Mouse (Mus musculus) heart, embryonic 11.5 days (tissue): ENCODE results near the gene Arid5b. TPM values are rescaled to one million over a fixed set of nuclear protein-coding genes. Genes with fewer than 3 reads are reported as not detected.

Experiments used
- ATAC-seq: fragments of 200-750 bp; cut with Nextera tagmentation; replicated peaks from 2 replicates; pipeline ENCODE4 v1.8.0; 2017; ENCODE audit warnings: moderate library complexity; ENCODE audit not compliant: insufficient number of reproducible peaks, low FRiP score, low TSS enrichment
- H3K27ac ChIP-seq: fragments of 300-500 bp; sonication (generic); 2 replicates; pipeline ENCODE4 v1.5.1; 2014; ENCODE audit warnings: mild to moderate bottlenecking, low read depth, low read length
- H3K27me3 ChIP-seq: fragments of 300-500 bp; sonication (generic); 2 replicates; pipeline ENCODE4 v1.6.1; 2014; ENCODE audit warnings: mild to moderate bottlenecking, low read length, mixed read lengths; ENCODE audit not compliant: control insufficient read depth, insufficient read depth
- H3K36me3 ChIP-seq: fragments of 300-500 bp; sonication (generic); 2 replicates; pipeline ENCODE4 v1.6.1; 2014; ENCODE audit warnings: mild to moderate bottlenecking, low read length, moderate library complexity, mixed read lengths; ENCODE audit not compliant: control insufficient read depth, insufficient read depth
- H3K4me1 ChIP-seq: fragments of 300-500 bp; sonication (generic); 2 replicates; pipeline ENCODE4 v1.6.1; 2014; ENCODE audit warnings: low read length; ENCODE audit not compliant: control insufficient read depth, insufficient read depth
- H3K4me2 ChIP-seq: fragments of 300-500 bp; sonication (generic); 2 replicates; pipeline ENCODE4 v1.6.1; 2014; ENCODE audit warnings: mild to moderate bottlenecking, moderate library complexity
- H3K4me3 ChIP-seq: fragments of 300-500 bp; sonication (generic); 2 replicates; pipeline ENCODE4 v1.5.1; 2014; ENCODE audit warnings: low read depth, low read length
- H3K9ac ChIP-seq: fragments of 300-500 bp; sonication (generic); 2 replicates; pipeline ENCODE4 v1.6.1; 2014; ENCODE audit warnings: mild to moderate bottlenecking, low read depth, low read length, moderate library complexity
- H3K9me3 ChIP-seq: fragments of 300-500 bp; sonication (generic); replicated peaks from 2 replicates; pipeline ENCODE4 v1.6.1; 2016; ENCODE audit warnings: low read length; ENCODE audit not compliant: control insufficient read depth
- WGBS: fragments of 180-500 bp; shearing (Covaris S2); extraction: QIAGEN DNeasy Blood & Tissue Kit; methylation state at CpG from one replicate; pipeline ENCODE4 v1.1.7; 2014; ENCODE audit not compliant: insufficient replicate concordance; 5-methylcytosine and 5-hydroxymethylcytosine counted together
- polyA plus RNA-seq: library from polyadenylated mRNA; unstranded; fragments of >200 nt; fragmentation: Nextera tagmentation; extraction: Ambion mirVana; gene quantifications from 2 replicates; pipeline ENCODE4 v1.2.1, GENCODE M21; 2014

Arid5b gene
- polyA plus RNA-seq, 1 experiment from 2014 or later, result 21.1 TPM

- no peaks in the 10 kb centered on the region for H3K27me3 ChIP-seq
- H3K4me1 ChIP-seq, result peaks cover 42% of the 10 kb centered on the region
- no peak overlapping the region for H3K4me2 ChIP-seq
- no peaks in the 10 kb centered on the region for H3K9me3 ChIP-seq
- peaks cover 7% of the 10 kb centered on the region; the same call in 1 of the 2 replicates for H3K36me3 ChIP-seq
- no peak overlapping the region for H3K4me3 ChIP-seq
- no peak for ATAC-seq
- 82% methylated on average over 9 of the region's 9 CpGs for WGBS
- H3K9ac ChIP-seq, result no peak overlapping the region
- no peak overlapping the region for H3K27ac ChIP-seq
Measured at GRCm38 (mm10) chr10:68132636-68133035, 145.9 kb downstream of the Arid5b start.

DNA sequence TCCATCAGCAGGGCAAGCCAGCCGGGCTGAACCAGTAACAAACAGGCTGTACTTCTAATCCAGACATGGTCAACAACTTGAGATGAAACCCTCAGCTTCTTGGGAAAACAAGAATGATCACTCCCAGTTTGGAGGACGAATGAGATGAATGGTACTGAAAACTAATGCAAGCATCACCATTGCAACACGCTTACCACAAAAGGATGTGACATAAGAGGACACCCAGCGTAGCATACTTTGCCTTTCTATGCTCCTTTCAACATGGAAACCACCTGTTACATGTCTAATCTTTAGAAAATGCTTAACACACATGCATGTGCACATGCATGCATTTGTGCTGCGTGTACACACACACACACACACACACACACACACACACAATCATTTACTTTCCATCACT, 146.4 kb downstream of the Arid5b start:
- no peak overlapping the region for H3K9ac ChIP-seq
- 86% methylated on average over 5 of the region's 5 CpGs for WGBS
- H3K4me2 ChIP-seq, result no peak overlapping the region
- no peak overlapping the region for H3K4me3 ChIP-seq
- peaks cover 7% of the 10 kb centered on the region; the same call in 1 of the 2 replicates for H3K36me3 ChIP-seq
- H3K27ac ChIP-seq, result no peak overlapping the region
- peaks cover 41% of the 10 kb centered on the region for H3K4me1 ChIP-seq
- H3K9me3 ChIP-seq, result no peaks in the 10 kb centered on the region
- no peaks in the 10 kb centered on the region for H3K27me3 ChIP-seq
- no peak for ATAC-seq

GRCm38 (mm10) chr10:68129651-68130050, 148.9 kb downstream of the Arid5b start:
- peaks cover 7% of the 10 kb centered on the region; the same call in 1 of the 2 replicates for H3K36me3 ChIP-seq
- no peaks in the 10 kb centered on the region for H3K27me3 ChIP-seq
- no peak overlapping the region for H3K27ac ChIP-seq
- peaks cover 39% of the 10 kb centered on the region for H3K4me1 ChIP-seq
- whole genome bisulfite sequencing, result 60% methylated on average over 7 of the region's 7 CpGs
- no peak overlapping the region for H3K4me3 ChIP-seq
- H3K9me3 ChIP-seq, result no peaks in the 10 kb centered on the region
- H3K9ac ChIP-seq, result no peak overlapping the region
- no peak overlapping the region for H3K4me2 ChIP-seq
- ATAC-seq, result no peak

DNA sequence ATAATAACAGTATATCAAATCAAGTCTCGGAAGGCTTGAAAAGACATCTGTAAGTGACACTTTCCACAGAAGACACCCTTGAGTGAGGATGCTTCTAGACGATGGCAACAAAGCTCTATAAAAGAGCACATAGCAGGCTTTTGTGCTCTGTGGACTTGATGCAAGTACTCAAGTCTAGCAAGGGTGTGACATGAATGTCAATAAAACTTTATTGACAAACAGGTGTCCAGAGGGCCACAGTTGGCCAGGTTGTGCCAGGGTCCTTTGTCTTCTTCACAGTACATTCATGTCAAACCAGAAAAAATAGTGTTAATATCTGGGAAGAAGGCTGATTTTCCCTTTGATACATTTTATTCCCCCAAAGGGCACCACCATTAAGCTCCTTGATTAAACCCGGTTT, 149.5 kb downstream of the Arid5b start:
- Histone ChIP-seq H3K27me3 (no peaks in the 10 kb centered on the region), H3K4me3 (no peak overlapping the region), H3K4me1 (peaks cover 35% of the 10 kb centered on the region), H3K9ac (no peak overlapping the region), H3K27ac (peak overlapping the region; percentile 11), H3K9me3 (no peaks in the 10 kb centered on the region), H3K4me2 (0 out of 2 replicates have a peak overlapping the region, but pooled peaks have one; percentile 32), H3K36me3 (peaks cover 7% of the 10 kb centered on the region; the same call in 1 of the 2 replicates)
- WGBS, result 76% methylated on average over 3 of the region's 3 CpGs
- ATAC-seq, result no peak

GRCm38 (mm10) chr10:68128441-68128848, 150.1 kb downstream of the Arid5b start:
- no peaks in the 10 kb centered on the region for H3K9me3 ChIP-seq
- ATAC-seq, result no peak
- no peak overlapping the region for H3K4me3 ChIP-seq
- peak overlapping the region; percentile 32; the same call in 1 of the 2 replicates for H3K4me2 ChIP-seq
- peaks cover 7% of the 10 kb centered on the region; the same call in 1 of the 2 replicates for H3K36me3 ChIP-seq
- H3K4me1 ChIP-seq, result peaks cover 34% of the 10 kb centered on the region
- 37% methylated on average over 10 of the region's 10 CpGs for WGBS
- no peaks in the 10 kb centered on the region for H3K27me3 ChIP-seq
- H3K27ac ChIP-seq, result peak overlapping the region; percentile 11
- H3K9ac ChIP-seq, result no peak overlapping the region

DNA sequence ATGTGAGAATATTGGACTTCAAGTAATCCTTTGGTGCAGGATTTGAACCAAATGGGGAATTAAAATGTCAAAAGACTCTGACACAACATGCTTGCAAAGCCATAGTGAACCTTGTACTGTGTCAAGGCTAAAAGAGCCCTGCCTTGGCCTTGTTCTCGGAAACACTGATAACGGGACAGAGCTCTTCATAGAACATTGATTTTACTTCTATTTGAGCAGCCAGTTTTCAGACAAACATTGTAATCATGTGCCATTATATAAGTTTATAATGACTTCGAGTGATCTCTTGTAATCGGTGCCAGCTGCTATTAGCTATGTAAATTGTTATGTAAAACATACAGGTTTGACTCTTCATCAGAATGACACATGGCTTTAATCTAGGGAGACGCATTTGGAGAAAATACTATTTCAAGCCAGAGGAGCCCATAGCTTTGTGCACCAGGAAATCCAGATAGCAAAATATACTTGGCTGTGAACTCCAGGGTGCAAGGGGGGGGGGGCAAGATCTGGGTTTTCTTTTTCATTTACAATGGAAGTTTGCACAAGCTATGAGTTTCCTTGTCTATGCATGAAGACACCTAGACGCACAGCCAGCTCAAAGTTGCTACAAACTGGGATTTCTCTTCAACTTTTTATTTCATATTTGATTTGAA, 150.8 kb downstream of the Arid5b start:
- Histone ChIP-seq H3K27ac (peak overlapping the region; percentile 11), H3K36me3 (peaks cover 4% of the 10 kb centered on the region; the same call in 1 of the 2 replicates), H3K27me3 (no peaks in the 10 kb centered on the region), H3K9me3 (no peaks in the 10 kb centered on the region), H3K4me1 (peaks cover 34% of the 10 kb centered on the region), H3K4me2 (0 out of 2 replicates have a peak overlapping the region, but pooled peaks have one; percentile 9), H3K4me3 (no peak overlapping the region), H3K9ac (no peak overlapping the region)
- ATAC-seq, result no peak
- 48% methylated on average over 6 of the region's 6 CpGs for WGBS

GRCm38 (mm10) chr10:68127104-68127503, 151.4 kb downstream of the Arid5b start:
- no peaks in the 10 kb centered on the region for H3K9me3 ChIP-seq
- H3K27ac ChIP-seq, result no peak overlapping the region; the same call in 1 of the 2 replicates
- H3K4me1 ChIP-seq, result peaks cover 34% of the 10 kb centered on the region
- H3K27me3 ChIP-seq, result no peaks in the 10 kb centered on the region
- no peak overlapping the region for H3K4me2 ChIP-seq
- H3K9ac ChIP-seq, result no peak overlapping the region
- 16% methylated on average over 2 of the region's 2 CpGs for WGBS
- H3K36me3 ChIP-seq, result peaks cover 3% of the 10 kb centered on the region; the same call in 1 of the 2 replicates
- no peak overlapping the region for H3K4me3 ChIP-seq
- no peak for ATAC-seq

GRCm38 (mm10) chr10:68126551-68126950, 152.0 kb downstream of the Arid5b start:
- Histone ChIP-seq H3K4me1 (peaks cover 34% of the 10 kb centered on the region), H3K4me2 (no peak overlapping the region), H3K27me3 (no peaks in the 10 kb centered on the region), H3K9me3 (no peaks in the 10 kb centered on the region), H3K4me3 (no peak overlapping the region), H3K9ac (no peak overlapping the region), H3K27ac (no peak overlapping the region), H3K36me3 (no peaks in the 10 kb centered on the region)
- 86% methylated on average over 2 of the region's 2 CpGs for WGBS
- no peak for ATAC-seq
